Mouse (Mus musculus): ENCODE data around the gene Sgf29. TPM values are rescaled to one million over a fixed set of nuclear protein-coding genes. Genes with fewer than 3 reads are reported as not detected.

Sgf29 gene
- polyA plus RNA-seq (2014; fragmentation: Nextera tagmentation; extraction: Ambion mirVana) = 49.5 and 61.3 TPM in 2 replicates

- WGBS = 1% methylated on average over 57 of the region's 57 CpGs
- H3K4me3 ChIP-seq (ENCODE audit: low read depth, low read length) = peak within 1 kb of the TSS; percentile 58
- no peaks in the 10 kb centered on the region for H3K9me3 ChIP-seq (ENCODE audit: low read depth, low read length)
- DNase-seq (peak; percentile 95), ATAC-seq (ENCODE audit: insufficient read depth) (peak; percentile 99)
- 0 out of 2 replicates have a peak, but pooled peaks have one; percentile 8 for TF ChIP-seq CTCF (IDR thresholded peaks at IDR 0.05; ENCODE audit: low read depth)
- peak within 1 kb of the TSS; percentile 73 for H3K9ac ChIP-seq
- H3K27me3 ChIP-seq (ENCODE audit: insufficient read depth, low read length) = no peaks in the 10 kb centered on the region
- peak within 1 kb of the TSS; percentile 83 for H3K4me2 ChIP-seq
- peak within 1 kb of the TSS; percentile 89 for H3K27ac ChIP-seq (ENCODE audit: low read depth)
- no peaks in the 10 kb centered on the region for H3K36me3 ChIP-seq (ENCODE audit: insufficient read depth)
- H3K4me1 ChIP-seq (ENCODE audit: insufficient read depth) = 0 out of 2 replicates have a peak, but pooled peaks cover 5% of the 10 kb centered on the region
Observed at GRCm38 (mm10) chr7:126649231-126650051, at the start of gene Sgf29. Gene Sgf29, plus strand, starts transcription at chr7:126649309.

GRCm38 (mm10) chr7:126601896-126602295 lies 47.2 kb upstream of the Sgf29 start:
- Histone ChIP-seq H3K4me1 (ENCODE audit: insufficient read depth) (no peaks in the 10 kb centered on the region), H3K36me3 (ENCODE audit: insufficient read depth) (no peaks in the 10 kb centered on the region), H3K27me3 (ENCODE audit: insufficient read depth, low read length) (no peaks in the 10 kb centered on the region), H3K4me2 (no peak overlapping the region), H3K4me3 (ENCODE audit: low read depth, low read length) (no peak overlapping the region), H3K9ac (no peak overlapping the region), H3K9me3 (ENCODE audit: low read depth, low read length) (no peaks in the 10 kb centered on the region), H3K27ac (ENCODE audit: low read depth) (no peak overlapping the region)
- DNase-seq (no peak), ATAC-seq (ENCODE audit: insufficient read depth) (no peak)
- WGBS = 33% methylated on average over 5 of the region's 5 CpGs
- no peak for TF ChIP-seq CTCF (IDR thresholded peaks at IDR 0.05; ENCODE audit: low read depth)

- no peak overlapping the region for H3K27ac ChIP-seq (ENCODE audit: low read depth)
- no peak overlapping the region for H3K9ac ChIP-seq
- no peak overlapping the region for H3K4me2 ChIP-seq
- 75% methylated on average over 3 of the region's 3 CpGs for WGBS
- no peak for TF ChIP-seq CTCF (IDR thresholded peaks at IDR 0.05; ENCODE audit: low read depth)
- DNase-seq (no peak), ATAC-seq (ENCODE audit: insufficient read depth) (no peak)
- H3K9me3 ChIP-seq (ENCODE audit: low read depth, low read length) = no peaks in the 10 kb centered on the region
- H3K27me3 ChIP-seq (ENCODE audit: insufficient read depth, low read length) = no peaks in the 10 kb centered on the region
- no peak overlapping the region for H3K4me3 ChIP-seq (ENCODE audit: low read depth, low read length)
- H3K36me3 ChIP-seq (ENCODE audit: insufficient read depth) = no peaks in the 10 kb centered on the region
- no peaks in the 10 kb centered on the region for H3K4me1 ChIP-seq (ENCODE audit: insufficient read depth)
Observed at GRCm38 (mm10) chr7:126602650-126603049, 46.5 kb upstream of the Sgf29 start.

GRCm38 (mm10) chr7:126606611-126607010 lies 42.5 kb upstream of the Sgf29 start:
- no peaks in the 10 kb centered on the region for H3K9me3 ChIP-seq (ENCODE audit: low read depth, low read length)
- H3K27ac ChIP-seq (ENCODE audit: low read depth) = no peak overlapping the region
- H3K36me3 ChIP-seq (ENCODE audit: insufficient read depth) = no peaks in the 10 kb centered on the region
- no peak for ATAC-seq (ENCODE audit: insufficient read depth)
- WGBS = 71% methylated on average over 5 of the region's 5 CpGs
- H3K4me3 ChIP-seq (ENCODE audit: low read depth, low read length) = no peak overlapping the region
- H3K4me1 ChIP-seq (ENCODE audit: insufficient read depth) = no peaks in the 10 kb centered on the region
- H3K9ac ChIP-seq = no peak overlapping the region
- no peak overlapping the region for H3K4me2 ChIP-seq
- no peak for TF ChIP-seq CTCF (IDR thresholded peaks at IDR 0.05; ENCODE audit: low read depth)
- no peaks in the 10 kb centered on the region for H3K27me3 ChIP-seq (ENCODE audit: insufficient read depth, low read length)
- DNase-seq = no peak

DNA sequence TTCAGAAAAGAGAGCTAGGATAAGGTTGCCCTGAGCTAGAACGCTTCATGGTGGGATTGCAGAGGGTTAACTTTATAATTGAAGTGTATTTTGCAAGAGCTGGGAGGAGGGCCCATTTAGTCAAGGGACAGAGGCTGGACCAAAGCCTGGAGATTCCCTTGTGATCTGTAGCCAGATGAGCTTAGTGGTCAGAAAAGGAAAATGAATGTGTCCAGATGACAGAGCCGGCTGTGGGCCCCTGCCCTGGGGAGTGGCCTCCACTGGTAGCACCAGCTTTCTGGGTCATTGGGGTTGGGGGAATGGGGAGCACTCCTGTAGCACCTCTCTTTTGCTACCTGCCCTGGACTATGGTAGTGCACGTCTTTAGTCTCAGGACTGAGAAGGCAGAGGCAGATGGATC lies 42.0 kb upstream of the Sgf29 start:
- Histone ChIP-seq H3K27ac (ENCODE audit: low read depth) (no peak overlapping the region), H3K9me3 (ENCODE audit: low read depth, low read length) (no peaks in the 10 kb centered on the region), H3K4me3 (ENCODE audit: low read depth, low read length) (no peak overlapping the region), H3K4me1 (ENCODE audit: insufficient read depth) (no peaks in the 10 kb centered on the region), H3K36me3 (ENCODE audit: insufficient read depth) (no peaks in the 10 kb centered on the region), H3K27me3 (ENCODE audit: insufficient read depth, low read length) (no peaks in the 10 kb centered on the region), H3K9ac (no peak overlapping the region), H3K4me2 (no peak overlapping the region)
- TF ChIP-seq CTCF (IDR thresholded peaks at IDR 0.05; ENCODE audit: low read depth) = no peak
- 60% methylated on average over 3 of the region's 3 CpGs for WGBS
- peak; percentile 57 for DNase-seq
- no peak for ATAC-seq (ENCODE audit: insufficient read depth)

DNA sequence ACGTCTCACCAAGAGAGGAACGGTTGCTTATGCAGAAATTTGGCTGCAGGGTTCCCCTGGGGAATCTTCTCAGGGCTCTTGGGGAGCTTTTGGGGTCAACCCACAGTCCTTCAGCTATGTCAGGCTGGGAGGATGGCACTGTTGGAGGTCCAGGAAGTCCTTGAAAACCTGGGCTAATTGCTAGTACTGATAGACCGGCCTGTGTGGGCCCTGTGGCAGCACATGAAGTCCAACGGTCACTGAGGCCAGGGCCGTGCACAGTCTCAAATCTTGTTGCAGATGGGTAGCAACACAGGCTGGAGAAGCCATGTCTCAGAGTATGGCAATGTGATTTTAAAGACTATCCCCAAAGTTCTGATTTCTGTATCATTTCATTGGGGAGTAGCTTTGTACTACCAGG lies 41.3 kb upstream of the Sgf29 start:
- Histone ChIP-seq H3K4me2 (no peak overlapping the region), H3K27me3 (ENCODE audit: insufficient read depth, low read length) (no peaks in the 10 kb centered on the region), H3K4me3 (ENCODE audit: low read depth, low read length) (no peak overlapping the region), H3K4me1 (ENCODE audit: insufficient read depth) (no peaks in the 10 kb centered on the region), H3K9ac (no peak overlapping the region), H3K27ac (ENCODE audit: low read depth) (no peak overlapping the region), H3K9me3 (ENCODE audit: low read depth, low read length) (no peaks in the 10 kb centered on the region), H3K36me3 (ENCODE audit: insufficient read depth) (no peaks in the 10 kb centered on the region)
- ATAC-seq (ENCODE audit: insufficient read depth) = no peak
- no peak for DNase-seq
- 79% methylated on average over 5 of the region's 5 CpGs for WGBS
- no peak for TF ChIP-seq CTCF (IDR thresholded peaks at IDR 0.05; ENCODE audit: low read depth)

DNA sequence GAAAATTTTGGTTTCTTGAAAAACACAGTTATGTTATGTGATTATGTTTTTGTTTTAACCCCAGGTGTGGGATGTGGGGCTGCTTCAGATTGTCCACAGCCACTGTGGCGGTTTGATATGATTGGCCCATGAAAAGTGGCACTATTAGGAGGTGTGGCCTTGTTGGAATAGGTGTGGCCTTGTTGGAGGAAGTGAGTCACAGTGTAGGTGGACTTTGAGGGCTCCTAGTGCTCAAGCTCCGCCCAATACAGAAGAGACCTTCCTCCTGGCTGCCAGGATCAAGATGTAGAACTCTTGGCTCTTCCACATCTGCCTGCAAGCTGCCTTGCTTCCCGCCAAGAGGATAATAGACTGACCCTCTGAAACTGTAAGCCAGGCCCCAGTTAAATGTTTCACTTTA lies 36.4 kb upstream of the Sgf29 start:
- Histone ChIP-seq H3K36me3 (ENCODE audit: insufficient read depth) (no peaks in the 10 kb centered on the region), H3K4me3 (ENCODE audit: low read depth, low read length) (no peak overlapping the region), H3K9me3 (ENCODE audit: low read depth, low read length) (no peaks in the 10 kb centered on the region), H3K27ac (ENCODE audit: low read depth) (no peak overlapping the region), H3K27me3 (ENCODE audit: insufficient read depth, low read length) (no peaks in the 10 kb centered on the region), H3K4me2 (no peak overlapping the region), H3K9ac (no peak overlapping the region), H3K4me1 (ENCODE audit: insufficient read depth) (no peaks in the 10 kb centered on the region)
- TF ChIP-seq CTCF (IDR thresholded peaks at IDR 0.05; ENCODE audit: low read depth) = no peak
- DNase-seq = no peak
- no peak for ATAC-seq (ENCODE audit: insufficient read depth)
- WGBS = 67% methylated on average over 3 of the region's 3 CpGs
